Mouse (Mus musculus): Measurements from ENCODE around the gene Tff2.
A peak's percentile ranks its signal among the peaks of the same experiment; 100 is the strongest.

The Tff2 gene

GRCm38 (mm10) chr17:31144040-31145037, at the start of gene Tff2:
Gene Tff2 (minus strand): TSS chr17:31144282.
- DNase-seq: no peak

GRCm38 (mm10) chr17:31193360-31193759, 49.3 kb upstream of the Tff2 start:
- no peak for DNase-seq

GRCm38 (mm10) chr17:31192663-31193062, 48.6 kb upstream of the Tff2 start:
- DNase-seq: no peak

GRCm38 (mm10) chr17:31191825-31192224, 47.7 kb upstream of the Tff2 start:
- DNase-seq: no peak

DNA sequence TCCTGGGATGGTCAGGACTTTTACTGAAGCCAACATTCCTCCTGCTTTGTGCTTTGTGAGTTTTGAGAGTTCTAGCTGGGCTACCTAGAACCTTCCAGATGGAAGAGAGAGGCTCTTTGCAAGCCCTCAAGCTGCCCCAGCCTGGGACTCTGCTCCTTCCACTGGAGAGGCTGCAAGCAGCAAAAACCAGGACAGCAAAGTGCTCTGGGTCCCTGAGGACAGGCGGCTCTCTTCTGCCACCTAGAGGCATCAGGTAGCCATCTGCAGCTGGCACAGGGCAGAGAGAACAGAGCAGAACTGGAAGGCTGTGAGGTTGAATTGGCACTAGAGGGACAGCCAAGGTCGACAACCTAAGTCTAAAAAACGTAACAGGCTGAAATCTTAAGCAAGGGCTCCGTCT, 43.3 kb upstream of the Tff2 start:
- peak; percentile 47 to 64 for DNase-seq

DNA sequence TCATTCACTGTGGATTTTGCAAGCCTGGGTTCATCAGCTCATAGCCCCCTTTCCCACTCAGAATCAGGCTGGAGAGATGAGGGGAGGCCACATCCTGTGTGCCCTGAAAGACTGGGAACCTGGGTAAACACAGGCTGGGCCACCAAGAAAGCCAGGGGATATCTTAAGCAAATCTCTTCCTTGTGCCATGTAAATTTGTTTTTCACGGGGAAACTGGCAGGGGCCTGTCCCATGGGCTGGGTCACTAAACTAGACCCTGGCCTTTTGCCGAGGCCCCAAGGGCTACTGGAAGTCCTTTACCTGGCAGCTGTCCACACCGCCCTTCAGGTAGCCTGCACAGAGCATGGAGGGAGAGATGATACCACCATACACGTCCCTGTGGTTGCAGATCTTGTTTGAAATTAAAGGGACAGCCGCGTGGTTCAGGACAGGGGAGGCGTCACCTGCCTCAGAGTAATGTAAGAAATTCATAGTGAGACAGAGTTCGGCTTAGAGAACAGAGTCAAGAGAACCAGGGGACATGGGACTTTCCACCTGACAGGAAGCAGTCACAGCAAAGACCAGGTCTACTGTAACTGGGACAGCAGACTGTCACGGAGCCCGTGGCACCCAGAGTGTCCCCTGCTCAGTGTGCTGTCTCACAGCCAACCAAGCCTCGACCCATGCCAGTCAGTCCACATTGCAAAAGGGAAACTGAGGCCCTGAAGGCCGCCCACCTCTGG, 40.3 kb upstream of the Tff2 start:
- no peak for DNase-seq

DNA sequence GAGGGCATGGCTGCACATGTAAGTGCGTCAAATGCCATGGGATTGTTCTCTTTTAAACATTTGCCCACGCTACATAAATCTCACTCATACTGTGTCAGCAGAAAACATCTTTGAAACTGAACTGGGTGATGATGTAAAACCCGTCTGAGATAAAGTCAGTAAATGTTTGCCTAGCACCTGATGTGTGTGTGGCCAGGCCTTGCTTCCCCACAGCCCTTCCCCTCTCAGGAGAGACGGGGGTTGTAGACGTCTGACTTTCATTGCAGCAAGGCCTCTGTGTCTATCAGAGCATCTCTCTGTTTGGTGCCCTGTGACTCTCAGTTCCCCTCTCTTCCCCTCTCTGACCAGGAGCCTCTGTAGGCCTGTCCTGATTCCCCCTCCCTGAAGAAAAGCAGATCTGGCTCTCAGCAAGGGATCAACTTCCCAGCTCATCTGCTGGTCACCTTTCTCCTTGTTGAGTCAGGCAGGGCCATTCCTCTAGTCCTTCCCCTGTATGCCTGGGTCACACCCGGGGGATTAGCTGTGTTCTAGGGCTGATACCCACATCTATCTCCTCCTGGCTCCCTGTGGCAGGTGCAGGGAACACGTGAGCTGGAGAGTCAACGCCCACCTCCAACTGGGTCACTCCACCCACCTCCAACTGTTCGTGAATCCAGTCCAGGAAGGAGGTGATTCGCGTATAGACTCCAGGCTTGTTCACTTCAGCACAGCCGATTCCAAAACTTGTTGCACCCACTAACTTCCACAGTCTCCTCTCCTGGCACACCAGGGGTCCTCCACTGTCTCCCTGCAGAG, 39.3 kb upstream of the Tff2 start:
- no peak for DNase-seq

DNA sequence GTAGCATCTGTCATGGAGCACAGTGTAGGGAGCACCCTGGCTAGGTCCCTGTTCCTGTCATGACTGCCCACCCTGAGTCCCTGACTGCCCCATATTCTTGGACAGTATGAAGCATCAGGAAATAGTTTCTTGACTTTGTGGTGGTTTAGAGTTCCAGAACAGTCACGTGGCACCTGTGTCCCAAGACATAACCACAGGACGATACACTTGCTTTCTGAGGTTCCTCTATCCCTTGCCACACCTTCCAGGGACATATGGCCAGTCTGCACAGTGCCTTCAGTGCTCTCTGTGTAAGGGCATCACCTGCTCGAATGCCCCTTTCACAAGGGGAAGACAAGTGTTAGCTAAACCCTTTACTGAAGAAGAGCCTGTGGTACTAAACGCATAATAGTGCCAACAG, 37.4 kb upstream of the Tff2 start:
- DNase-seq: no peak

DNA sequence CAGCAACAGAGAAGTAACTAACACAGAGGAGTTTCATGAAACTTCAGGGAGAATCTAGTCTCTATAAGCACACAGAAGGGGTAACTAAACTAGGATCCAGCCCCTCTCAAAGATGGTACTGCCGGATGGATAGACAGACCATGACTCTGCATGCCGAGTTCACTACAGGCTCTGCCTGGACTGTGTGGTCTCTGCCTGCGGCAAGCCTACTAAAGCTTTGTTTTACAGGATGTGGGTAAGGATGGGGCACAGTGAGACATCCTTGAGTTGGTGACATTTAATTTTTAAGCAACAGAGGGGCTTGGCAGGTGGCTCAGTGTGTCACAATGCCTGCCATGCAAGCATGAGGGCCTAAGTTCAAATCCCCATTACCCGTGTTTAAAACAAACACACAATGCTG, 32.2 kb upstream of the Tff2 start:
- DNase-seq: no peak

DNA sequence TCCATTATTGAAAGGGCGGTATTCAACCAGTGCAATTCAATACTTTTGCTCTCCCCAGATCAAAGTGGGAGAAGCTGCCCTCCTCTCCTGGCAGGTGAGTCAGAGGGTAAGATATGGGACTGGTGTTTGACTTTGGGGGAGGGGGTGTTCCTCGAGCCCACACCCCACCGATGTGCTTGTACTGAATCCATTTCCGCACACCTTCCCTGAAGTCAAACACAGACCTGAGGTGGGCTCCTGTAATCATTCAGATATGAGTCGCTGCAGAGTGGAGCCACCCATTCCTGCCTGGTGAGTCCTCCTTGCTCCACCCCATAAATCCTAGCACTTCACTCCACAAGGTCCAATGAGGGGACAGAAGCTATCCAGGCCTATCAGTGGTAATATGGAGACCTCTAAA, 25.7 kb upstream of the Tff2 start:
- DNase-seq: no peak

GRCm38 (mm10) chr17:31165127-31165526, 21.0 kb upstream of the Tff2 start, which contains the start of gene Tff1:
Gene Tff1 (minus strand): TSS chr17:31165277.
- no peak for DNase-seq

- DNase-seq: no peak
Measured at GRCm38 (mm10) chr17:31163821-31164220, 19.7 kb upstream of the Tff2 start.

GRCm38 (mm10) chr17:31162607-31163006, 18.5 kb upstream of the Tff2 start:
- DNase-seq: no peak

DNA sequence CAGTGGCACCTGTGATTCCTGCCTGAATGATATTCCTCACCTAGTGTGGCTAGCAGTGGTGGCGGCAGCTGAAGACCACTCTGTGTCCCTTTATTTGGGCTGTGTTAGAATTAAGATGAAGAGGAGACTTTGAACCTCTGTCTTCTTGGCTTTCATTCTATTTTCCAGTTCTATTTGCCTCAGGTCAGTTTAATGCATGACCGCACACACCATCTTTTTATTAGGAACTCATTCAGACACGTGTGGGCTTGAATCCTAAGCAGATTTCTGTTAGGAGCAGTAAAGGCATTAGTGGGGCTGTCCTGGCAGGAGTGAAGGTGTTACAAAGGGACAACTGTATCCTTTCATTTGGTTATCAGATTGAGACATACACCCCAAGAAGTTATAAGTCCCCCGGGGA, 16.2 kb upstream of the Tff2 start:
- no peak for DNase-seq

- DNase-seq: no peak
Measured at GRCm38 (mm10) chr17:31157921-31158320, 13.8 kb upstream of the Tff2 start.

- no peak for DNase-seq
Measured at GRCm38 (mm10) chr17:31153785-31154184, 9.7 kb upstream of the Tff2 start.

DNA sequence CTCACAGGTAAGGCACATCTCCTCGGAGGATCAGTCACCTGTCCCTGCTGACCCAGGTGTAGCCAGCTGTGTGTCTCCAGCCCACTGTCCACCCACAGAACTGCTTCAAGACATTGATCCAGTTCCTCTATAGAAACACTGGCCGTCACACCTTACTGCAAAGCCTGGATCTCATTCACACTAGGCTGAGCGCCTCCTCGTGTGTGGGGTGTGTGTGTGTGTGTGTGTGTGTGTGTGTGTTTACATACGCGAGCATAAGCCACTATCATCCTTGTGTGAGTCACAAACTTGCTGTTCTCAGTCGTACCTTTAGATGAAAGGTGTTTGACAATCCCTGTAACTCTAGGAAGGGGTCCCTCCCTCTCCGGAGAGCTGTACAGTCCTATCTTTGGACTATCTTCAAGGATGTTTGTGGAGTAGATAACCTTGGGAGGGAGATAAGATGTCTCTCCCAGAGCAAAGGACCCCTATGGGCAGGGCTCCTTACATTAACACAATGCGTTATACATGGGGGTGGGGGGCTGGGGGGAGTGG, 9.0 kb upstream of the Tff2 start:
- DNase-seq: no peak

DNA sequence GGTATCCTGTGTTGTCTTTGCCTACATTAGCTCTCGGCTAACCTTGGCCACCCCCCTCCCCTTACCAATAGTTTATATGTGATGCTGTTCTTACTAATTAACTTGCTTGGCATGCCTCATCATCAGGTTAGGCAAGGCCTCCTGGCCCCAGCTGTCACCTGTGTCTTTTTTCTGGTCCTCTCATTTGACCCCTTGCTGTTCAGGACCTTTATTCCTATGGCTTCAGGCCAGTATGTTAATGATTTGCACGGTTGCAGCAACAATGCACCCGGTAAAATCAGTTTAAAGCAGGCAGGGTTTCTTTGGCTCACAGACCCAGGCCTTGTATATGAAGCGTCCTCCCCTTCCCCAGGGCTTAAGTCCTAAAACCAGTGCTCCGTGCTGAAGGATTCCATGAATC, 8.4 kb upstream of the Tff2 start:
- no peak for DNase-seq

DNA sequence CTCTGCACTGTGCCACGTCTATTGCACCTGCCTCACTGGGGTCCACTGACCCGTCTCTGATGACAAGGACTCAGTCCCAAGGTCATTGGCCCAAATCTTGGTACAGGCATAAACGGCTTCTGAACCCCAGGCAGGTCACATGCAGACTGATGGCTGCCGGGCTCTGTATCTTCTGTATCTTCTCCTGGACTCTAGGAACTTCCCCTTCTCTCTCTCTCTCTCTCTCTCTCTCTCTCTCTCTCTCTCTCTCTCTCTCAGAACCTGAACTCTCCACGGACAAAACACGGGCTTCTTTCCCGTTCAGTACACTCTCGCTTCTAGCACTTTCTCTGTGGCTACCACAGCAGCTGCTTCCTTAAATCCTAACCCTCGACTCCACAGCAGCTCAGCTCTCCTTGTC, 1.9 kb upstream of the Tff2 start:
- no peak for DNase-seq

DNA sequence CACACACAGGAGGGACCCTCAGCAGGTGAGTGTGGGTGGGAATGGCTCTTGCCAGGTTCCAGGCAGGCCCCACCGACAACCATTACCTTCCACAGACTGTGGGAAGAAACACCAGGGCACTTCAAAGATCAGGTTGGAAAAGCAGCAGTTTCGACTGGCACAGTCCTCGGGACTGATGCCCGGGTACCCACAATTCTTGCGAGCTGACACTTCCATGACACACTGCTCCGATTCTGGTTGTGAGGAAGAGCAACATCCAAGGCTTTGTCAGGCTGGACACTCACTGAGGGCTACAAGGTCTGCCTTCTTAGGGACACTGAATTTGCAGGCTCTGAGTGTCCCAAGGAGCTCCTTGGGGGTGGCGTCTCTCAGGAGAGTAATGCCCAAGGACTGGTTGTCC, 2.0 kb downstream of the Tff2 start:
- DNase-seq: no peak

GRCm38 (mm10) chr17:31138398-31138797, 5.7 kb downstream of the Tff2 start:
- DNase-seq: peak; percentile 19 to 43

DNA sequence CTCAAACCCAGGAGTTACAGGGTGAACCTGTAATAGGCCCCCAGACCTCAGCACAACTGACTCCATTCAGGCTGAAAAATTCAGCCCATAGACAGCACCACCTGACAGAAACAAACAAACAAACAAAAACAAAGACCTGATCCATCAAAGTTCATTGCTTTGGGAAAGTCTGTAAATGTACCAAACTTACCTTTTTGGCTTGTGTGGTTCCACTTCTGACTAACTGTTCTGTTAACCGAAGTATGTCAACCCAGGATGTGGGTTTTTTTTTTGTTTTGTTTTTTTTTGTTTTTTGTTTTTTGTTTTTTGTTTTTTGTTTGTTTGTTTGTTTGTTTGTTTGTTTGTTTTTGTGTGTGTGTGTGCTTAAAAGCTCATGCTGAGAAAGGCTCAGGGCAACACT, 7.3 kb downstream of the Tff2 start:
- DNase-seq: no peak

- DNase-seq: no peak
Measured at GRCm38 (mm10) chr17:31136291-31136690, 7.8 kb downstream of the Tff2 start.
